Comparison of ENCODE assay signal across 8 mouse cellular contexts in the genomic region with DNA sequence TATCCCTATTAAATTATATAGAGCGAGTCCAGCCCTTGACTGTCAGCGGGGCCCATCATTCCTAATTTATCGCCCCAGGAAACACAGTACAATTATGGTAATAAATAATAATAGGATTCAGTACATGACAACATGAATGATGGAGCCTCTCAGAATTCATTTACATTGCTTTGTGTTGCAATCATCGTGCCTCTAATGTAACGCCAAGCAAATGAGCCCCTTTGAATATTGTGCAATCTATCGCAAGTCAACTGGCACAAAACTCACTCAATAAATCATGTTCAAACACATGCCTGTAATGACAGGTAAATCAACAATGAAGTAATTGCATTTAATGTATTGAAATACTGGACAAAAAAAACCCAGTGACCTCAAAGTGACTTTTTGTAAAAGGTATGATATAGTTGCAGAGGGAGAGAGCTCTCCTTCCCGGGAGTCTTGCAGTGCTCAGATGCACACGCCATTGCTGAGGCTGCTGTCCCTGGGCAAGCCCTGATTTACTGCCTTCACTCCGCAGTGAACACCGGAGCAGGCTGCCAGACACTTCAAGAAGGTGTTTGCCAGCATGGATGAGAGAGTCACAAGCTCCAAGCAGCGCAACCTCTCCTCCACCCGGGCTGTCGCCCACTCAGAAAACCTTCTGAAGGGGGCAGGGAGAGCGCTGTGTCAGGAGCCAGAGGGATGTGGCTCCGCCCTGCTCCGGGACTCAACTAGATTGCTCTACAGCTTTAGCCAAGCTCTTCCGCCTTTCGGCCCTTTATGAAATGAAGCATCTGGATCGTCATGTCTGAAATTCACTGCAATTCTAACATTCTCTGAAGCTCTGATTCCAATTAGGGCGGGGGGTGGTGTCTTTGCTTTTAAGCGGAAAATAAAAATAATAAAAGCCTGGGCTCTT.
DNase-seq lines count a peak whose midpoint lies in the region; ATAC-seq and TF ChIP-seq lines count a peak whose summit lies in the region.

No protein-coding gene starts in this region.

- H3K4me2 ChIP-seq in hindbrain, embryonic 15.5 days: peak overlapping the region; percentile 68
- H3K4me2 ChIP-seq in myocyte (ENCODE audit: low read depth): peak overlapping the region; percentile 45

- no peaks in the 10 kb centered on the region for H3K27me3 ChIP-seq in hindbrain, embryonic 15.5 days
- no peaks in the 10 kb centered on the region for H3K27me3 ChIP-seq in myocyte (ENCODE audit: control insufficient read depth, insufficient read depth, insufficient read length)

- no peaks in the 10 kb centered on the region for H3K79me2 ChIP-seq in myocyte (ENCODE audit: control insufficient read depth, insufficient read depth)

- H3K27ac ChIP-seq in hindbrain, embryonic 15.5 days (replicated peaks): peak overlapping the region; percentile 78

- H3K4me1 ChIP-seq in hindbrain, embryonic 15.5 days (replicated peaks): peaks cover 25% of the 10 kb centered on the region

- no peak overlapping the region for H3ac ChIP-seq in myocyte (ENCODE audit: control insufficient read depth, insufficient read length)

- peak overlapping the region; percentile 34 for H3K4me3 ChIP-seq in hindbrain, embryonic 15.5 days
- no peak overlapping the region for H3K4me3 ChIP-seq in myocyte

- ATAC-seq in hindbrain, embryonic 15.5 days (ENCODE audit: low FRiP score, low read depth): peak; percentile 77
- no peak for ATAC-seq in megakaryocyte-erythroid progenitor cell, adult 5-6 weeks (replicated peaks; ENCODE audit: low FRiP score, low TSS enrichment, poor library complexity, severe bottlenecking)

- TF ChIP-seq POLR2A in myocyte (IDR thresholded peaks at IDR 0.05; ENCODE audit: insufficient read length, low read depth): no peak

- peak overlapping the region; percentile 32; the same call in 1 of the 2 replicates for H3K9ac ChIP-seq in hindbrain, embryonic 15.5 days

- 22% methylated on average over 21 of the region's 21 CpGs for WGBS in hindbrain, embryonic 15.5 days

- intact Hi-C loops in gastrocnemius, postnatal 14 days (cut with DNase I; ENCODE audit: low total_unique reads): no loop called here
- intact Hi-C loops in left cerebral cortex, postnatal 25 days (cut with DNase I): no loop called here

- peak; percentile 41 for DNase-seq in adrenal gland, postnatal 10 days
- peak; percentile 53 to 55 for DNase-seq in cerebellum, postnatal 36 days
- peak; percentile 77 for DNase-seq in gastrocnemius, postnatal 14 days
- peak; percentile 6 to 32 for DNase-seq in left cerebral cortex, postnatal 25 days (ENCODE audit: low spot score in 2 of 2)
- DNase-seq in urinary bladder, postnatal 14 days (ENCODE audit: low spot score): peak; percentile 65

- H3K9me3 ChIP-seq in hindbrain, embryonic 15.5 days: no peaks in the 10 kb centered on the region

- no peaks in the 10 kb centered on the region for H3K36me3 ChIP-seq in hindbrain, embryonic 15.5 days
- no peaks in the 10 kb centered on the region for H3K36me3 ChIP-seq in myocyte (ENCODE audit: control insufficient read depth, insufficient read depth)

TF ChIP-seq in myocyte, 11 proteins besides CTCF, POLR2A, EP300 and RAD21:
- TF ChIP-seq E2F4 (IDR thresholded peaks at IDR 0.05; ENCODE audit: insufficient read depth) (no peak), CEBPB (IDR thresholded peaks at IDR 0.05; ENCODE audit: insufficient read depth, poor library complexity, severe bottlenecking) (peak; percentile 80; the same call in 1 of the 2 replicates)

Comparison
In these comparisons a context has a peak if more than half of its experiments do, and no peak if none do; other contexts are left out.
1. DNase-seq: peak in every context shown above with its lines; median percentile 77 in gastrocnemius, postnatal 14 days; 65 in urinary bladder, postnatal 14 days; 54 in cerebellum, postnatal 36 days; 41 in adrenal gland, postnatal 10 days; 19 in left cerebral cortex, postnatal 25 days.